Mouse (Mus musculus): ENCODE measurements around the gene Cryaa. TPM values are rescaled to one million over a fixed set of nuclear protein-coding genes. Genes with fewer than 3 reads are reported as not detected.

The Cryaa gene
- total and polyA plus RNA-seq, 3 experiments, result not detected

DNA sequence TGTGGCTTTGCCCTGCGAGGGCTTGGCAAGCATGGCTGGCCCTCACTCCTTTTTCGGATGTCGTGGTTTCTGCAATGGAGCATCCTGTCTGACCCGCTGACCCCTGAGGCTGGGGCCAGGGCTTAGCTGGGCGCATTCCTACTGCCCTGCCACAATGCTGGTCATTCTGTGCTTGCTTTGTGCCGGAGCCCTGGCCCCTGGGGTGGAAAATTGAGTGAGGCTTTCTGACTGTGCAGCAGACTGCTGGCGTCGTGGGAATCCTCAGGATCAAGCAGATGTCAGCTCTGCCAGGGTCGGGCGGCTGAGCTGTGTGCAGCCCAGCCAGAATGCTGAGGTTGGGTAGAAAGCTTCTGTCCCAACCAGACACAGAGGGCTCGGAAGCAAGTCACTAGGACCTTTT, 7.4 kb upstream of the Cryaa start:
- H3K4me3 ChIP-seq (ENCODE audit: low read depth, low read length), result no peak overlapping the region
- H3K36me3 ChIP-seq (replicated peaks), result no peaks in the 10 kb centered on the region
- ATAC-seq (ENCODE audit: extremely low read depth, insufficient number of reproducible peaks, low FRiP score, poor library complexity, severe bottlenecking), result no peak
- no peaks in the 10 kb centered on the region for H3K4me1 ChIP-seq (ENCODE audit: insufficient read depth, low read depth, low read length)
- no peaks in the 10 kb centered on the region for H3K9me3 ChIP-seq (replicated peaks)
- H3K27me3 ChIP-seq (ENCODE audit: insufficient read depth, low read length), result peaks cover 32% of the 10 kb centered on the region
- TF ChIP-seq POLR2AphosphoS5 (IDR thresholded peaks at IDR 0.05; ENCODE audit: insufficient replicate concordance, low read depth, low read length) (no peak), GATA2 (IDR thresholded peaks at IDR 0.05; ENCODE audit: borderline replicate concordance, low read depth, low read length) (no peak), CTCF (IDR thresholded peaks at IDR 0.05; ENCODE audit: low read depth, low read length) (no peak), TAL1 (conservative IDR thresholded peaks at IDR 0.05; ENCODE audit: low read depth, low read length) (no peak), GATA1 (IDR thresholded peaks at IDR 0.05; ENCODE audit: borderline replicate concordance, low read length) (no peak)
- DNase-seq (ENCODE audit: low spot score), result no peak

- H3K27me3 ChIP-seq (ENCODE audit: insufficient read depth, low read length), result peaks cover 32% of the 10 kb centered on the region
- H3K4me1 ChIP-seq (ENCODE audit: insufficient read depth, low read depth, low read length), result no peaks in the 10 kb centered on the region
- no peaks in the 10 kb centered on the region for H3K36me3 ChIP-seq (replicated peaks)
- H3K9me3 ChIP-seq (replicated peaks), result no peaks in the 10 kb centered on the region
- DNase-seq (ENCODE audit: low spot score), result no peak
- no peak for ATAC-seq (ENCODE audit: extremely low read depth, insufficient number of reproducible peaks, low FRiP score, poor library complexity, severe bottlenecking)
- no peak overlapping the region for H3K4me3 ChIP-seq (ENCODE audit: low read depth, low read length)
- TF ChIP-seq GATA1 (IDR thresholded peaks at IDR 0.05; ENCODE audit: borderline replicate concordance, low read length) (no peak), CTCF (IDR thresholded peaks at IDR 0.05; ENCODE audit: low read depth, low read length) (no peak), TAL1 (conservative IDR thresholded peaks at IDR 0.05; ENCODE audit: low read depth, low read length) (no peak), GATA2 (IDR thresholded peaks at IDR 0.05; ENCODE audit: borderline replicate concordance, low read depth, low read length) (no peak), POLR2AphosphoS5 (IDR thresholded peaks at IDR 0.05; ENCODE audit: insufficient replicate concordance, low read depth, low read length) (no peak)
Measured at GRCm38 (mm10) chr17:31671698-31672097, 5.9 kb upstream of the Cryaa start.

- H3K4me3 ChIP-seq (ENCODE audit: low read depth, low read length), result no peak overlapping the region
- no peak for ATAC-seq (ENCODE audit: extremely low read depth, insufficient number of reproducible peaks, low FRiP score, poor library complexity, severe bottlenecking)
- H3K4me1 ChIP-seq (ENCODE audit: insufficient read depth, low read depth, low read length), result no peaks in the 10 kb centered on the region
- H3K27me3 ChIP-seq (ENCODE audit: insufficient read depth, low read length), result peaks cover 32% of the 10 kb centered on the region
- no peaks in the 10 kb centered on the region for H3K36me3 ChIP-seq (replicated peaks)
- no peak for TF ChIP-seq POLR2AphosphoS5 (IDR thresholded peaks at IDR 0.05; ENCODE audit: insufficient replicate concordance, low read depth, low read length)
- no peak for TF ChIP-seq TAL1 (conservative IDR thresholded peaks at IDR 0.05; ENCODE audit: low read depth, low read length)
- TF ChIP-seq CTCF (IDR thresholded peaks at IDR 0.05; ENCODE audit: low read depth, low read length), result no peak
- no peak for TF ChIP-seq GATA1 (IDR thresholded peaks at IDR 0.05; ENCODE audit: borderline replicate concordance, low read length)
- no peak for TF ChIP-seq GATA2 (IDR thresholded peaks at IDR 0.05; ENCODE audit: borderline replicate concordance, low read depth, low read length)
- H3K9me3 ChIP-seq (replicated peaks), result no peaks in the 10 kb centered on the region
- no peak for DNase-seq (ENCODE audit: low spot score)
Measured at GRCm38 (mm10) chr17:31672279-31672678, 5.3 kb upstream of the Cryaa start.

- no peaks in the 10 kb centered on the region for H3K36me3 ChIP-seq (replicated peaks)
- TF ChIP-seq CTCF (IDR thresholded peaks at IDR 0.05; ENCODE audit: low read depth, low read length) (no peak), GATA1 (IDR thresholded peaks at IDR 0.05; ENCODE audit: borderline replicate concordance, low read length) (no peak), TAL1 (conservative IDR thresholded peaks at IDR 0.05; ENCODE audit: low read depth, low read length) (no peak), POLR2AphosphoS5 (IDR thresholded peaks at IDR 0.05; ENCODE audit: insufficient replicate concordance, low read depth, low read length) (no peak)
- no peak overlapping the region for H3K4me3 ChIP-seq (ENCODE audit: low read depth, low read length)
- ATAC-seq (ENCODE audit: extremely low read depth, insufficient number of reproducible peaks, low FRiP score, poor library complexity, severe bottlenecking) (no peak), DNase-seq (ENCODE audit: low spot score) (no peak)
- no peaks in the 10 kb centered on the region for H3K4me1 ChIP-seq (ENCODE audit: insufficient read depth, low read depth, low read length)
- no peaks in the 10 kb centered on the region for H3K9me3 ChIP-seq (replicated peaks)
- H3K27me3 ChIP-seq (ENCODE audit: insufficient read depth, low read length), result peaks cover 35% of the 10 kb centered on the region
Measured at GRCm38 (mm10) chr17:31674426-31674825, 3.2 kb upstream of the Cryaa start.

GRCm38 (mm10) chr17:31680450-31680849, 2.8 kb downstream of the Cryaa start:
- Histone ChIP-seq H3K4me3 (ENCODE audit: low read depth, low read length) (no peak overlapping the region), H3K27me3 (ENCODE audit: insufficient read depth, low read length) (peaks cover 20% of the 10 kb centered on the region), H3K36me3 (replicated peaks) (no peaks in the 10 kb centered on the region), H3K4me1 (ENCODE audit: insufficient read depth, low read depth, low read length) (peaks cover 4% of the 10 kb centered on the region; the same call in 1 of the 2 replicates), H3K9me3 (replicated peaks) (no peaks in the 10 kb centered on the region)
- ATAC-seq (ENCODE audit: extremely low read depth, insufficient number of reproducible peaks, low FRiP score, poor library complexity, severe bottlenecking) (no peak), DNase-seq (ENCODE audit: low spot score) (no peak)
- no peak for TF ChIP-seq CTCF (IDR thresholded peaks at IDR 0.05; ENCODE audit: low read depth, low read length)
- TF ChIP-seq POLR2AphosphoS5 (IDR thresholded peaks at IDR 0.05; ENCODE audit: insufficient replicate concordance, low read depth, low read length), result no peak
- TF ChIP-seq GATA1 (IDR thresholded peaks at IDR 0.05; ENCODE audit: borderline replicate concordance, low read length), result no peak
- TF ChIP-seq GATA2 (IDR thresholded peaks at IDR 0.05; ENCODE audit: borderline replicate concordance, low read depth, low read length), result no peak

DNA sequence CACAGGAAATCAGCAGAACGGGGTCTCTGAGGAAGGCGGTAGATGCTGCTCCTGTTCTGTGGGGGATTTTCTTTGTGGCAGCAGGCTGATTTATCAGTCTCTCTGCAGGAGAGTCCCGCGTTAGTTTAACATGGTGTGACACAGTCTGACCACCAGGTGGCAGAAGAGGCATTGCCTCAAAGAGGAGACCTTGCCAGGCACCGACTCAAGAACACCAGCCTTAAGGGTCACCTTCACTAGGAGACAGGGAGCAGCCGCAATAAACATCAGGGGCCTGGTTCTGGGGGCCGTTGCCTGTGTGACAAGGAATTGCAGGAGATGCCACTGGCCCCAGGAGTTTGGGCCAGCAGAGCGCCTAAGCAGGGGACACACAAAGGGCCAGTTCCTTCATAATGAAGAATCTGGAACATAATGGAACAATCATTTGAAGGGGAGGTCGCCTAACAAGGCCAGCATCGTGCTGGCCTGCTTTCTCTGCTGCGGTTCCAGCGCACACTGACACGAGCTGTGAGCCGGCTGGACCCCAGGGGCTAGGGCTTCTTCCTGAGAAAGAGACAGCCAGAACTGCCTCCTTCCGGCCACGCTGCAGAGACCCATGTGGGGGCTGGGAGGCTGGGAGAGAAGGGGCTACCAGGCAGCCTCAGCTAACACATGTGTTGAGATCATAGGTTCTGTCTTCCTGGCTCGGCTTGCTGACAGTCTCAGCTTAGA, 8.1 kb downstream of the Cryaa start:
- TF ChIP-seq TAL1 (conservative IDR thresholded peaks at IDR 0.05; ENCODE audit: low read depth, low read length) (no peak), CTCF (IDR thresholded peaks at IDR 0.05; ENCODE audit: low read depth, low read length) (peak; percentile 71), POLR2AphosphoS5 (IDR thresholded peaks at IDR 0.05; ENCODE audit: insufficient replicate concordance, low read depth, low read length) (no peak)
- no peak; the same call in 1 of the 2 replicates for ATAC-seq (ENCODE audit: extremely low read depth, insufficient number of reproducible peaks, low FRiP score, poor library complexity, severe bottlenecking)
- peaks cover 25% of the 10 kb centered on the region for H3K27me3 ChIP-seq (ENCODE audit: insufficient read depth, low read length)
- peaks cover 5% of the 10 kb centered on the region for H3K4me1 ChIP-seq (ENCODE audit: insufficient read depth, low read depth, low read length)
- no peaks in the 10 kb centered on the region for H3K9me3 ChIP-seq (replicated peaks)
- peak; percentile 60 for DNase-seq (ENCODE audit: low spot score)
- H3K36me3 ChIP-seq (replicated peaks), result no peaks in the 10 kb centered on the region
- H3K4me3 ChIP-seq (ENCODE audit: low read depth, low read length), result no peak overlapping the region

Data from G1E (cell line).